Mouse (Mus musculus): ENCODE measurements around the gene Arhgap35.

- no peak for TF ChIP-seq CTCF (conservative IDR thresholded peaks at IDR 0.05; ENCODE audit: insufficient read depth, insufficient read length, low read depth, low read length)
- TF ChIP-seq POLR2A (IDR thresholded peaks at IDR 0.05; ENCODE audit: low read depth, low read length) = no peak
These were observed 137.2 kb downstream of the Arhgap35 start, which contains the start of gene Npas1 for GRCm38 (mm10) chr7:16477628-16478027.
